Mouse (Mus musculus) lung, adult 2 months (tissue): ENCODE results near the gene Rho.

Source experiments
- CTCF ChIP-seq: fragments of 200-500 bp; IDR thresholded peaks from 2 replicates; pipeline ENCODE4 v1.5.1; 2011; ENCODE audit warnings: mild to moderate bottlenecking, low read length, control low read depth; ENCODE audit not compliant: insufficient read depth
- POLR2A ChIP-seq: fragments of 200-500 bp; IDR thresholded peaks from 2 replicates; pipeline ENCODE4 v1.6.1; 2011; ENCODE audit warnings: low read depth, mild to moderate bottlenecking, control low read depth, low read length, borderline replicate concordance; ENCODE audit errors: extremely low read depth

GRCm38 (mm10) chr6:115901062-115901461, 30.5 kb upstream of the Rho start:
- TF ChIP-seq CTCF (peak; percentile 94), POLR2A (no peak)
